Mouse (Mus musculus) olfactory bulb, adult 2 months (tissue): ENCODE results near the gene Prss33.

Source experiments
- CTCF ChIP-seq: fragments of 200-500 bp; IDR thresholded peaks from 2 replicates; pipeline ENCODE4 v1.5.1; 2012; ENCODE audit warnings: low read depth, mild to moderate bottlenecking, low read length, moderate library complexity; ENCODE audit not compliant: insufficient read depth
- POLR2A ChIP-seq: fragments of 200-500 bp; IDR thresholded peaks from 2 replicates; pipeline ENCODE4 v1.6.1; 2012; ENCODE audit warnings: mild to moderate bottlenecking, low read depth, low read length, moderate library complexity; ENCODE audit not compliant: insufficient read depth

DNA sequence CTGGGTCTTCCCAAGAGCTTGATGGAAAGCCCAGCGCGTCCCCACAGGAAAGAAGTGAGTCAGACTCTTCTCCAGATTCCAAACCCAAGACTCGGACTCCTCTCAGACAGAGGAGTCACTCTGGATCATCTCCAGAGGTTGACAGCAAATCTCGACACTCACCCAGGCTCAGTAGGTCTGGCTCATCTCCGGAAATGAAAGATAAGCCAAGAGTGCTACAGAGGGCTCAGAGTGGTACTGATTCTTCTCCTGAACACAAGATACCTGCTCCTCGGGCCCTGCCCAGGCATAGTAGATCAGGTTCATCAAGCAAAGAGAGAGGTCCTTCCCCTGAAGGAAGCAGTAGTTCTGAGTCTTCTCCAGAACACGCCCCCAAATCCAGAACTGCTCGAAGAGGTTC, 17.3 kb downstream of the Prss33 start:
- TF ChIP-seq CTCF (no peak), POLR2A (no peak)
